Mouse (Mus musculus) CH12.LX (cell line): ENCODE data around the gene Dmrtc2.

ENCODE experiments used
- CHD1 ChIP-seq: IDR thresholded peaks from 2 replicates; pipeline ENCODE4 v1.6.1; 2012; ENCODE audit warnings: low read depth, low read length, improper control_type of control experiment, inconsistent platforms
- CTCF ChIP-seq, 2 experiments: IDR thresholded peaks in 1 of 2; conservative IDR thresholded peaks in 1 of 2; 2 replicates each; pipeline ENCODE4 v1.5.1; 2011 to 2012; ENCODE audit warnings: low read depth in 2 of 2, low read length in 2 of 2, improper control_type of control experiment in 1 of 2, inconsistent platforms in 1 of 2, mild to moderate bottlenecking in 1 of 2, moderate library complexity in 1 of 2
- E2F4 ChIP-seq: IDR thresholded peaks from 2 replicates; pipeline ENCODE4 v1.6.1; 2011; ENCODE audit warnings: low read depth, low read length, improper control_type of control experiment; ENCODE audit not compliant: insufficient replicate concordance
- EP300 ChIP-seq: IDR thresholded peaks from 2 replicates; pipeline ENCODE4 v1.6.1; 2011; ENCODE audit warnings: low read length, improper control_type of control experiment
- HCFC1 ChIP-seq: IDR thresholded peaks from 2 replicates; pipeline ENCODE4 v1.6.1; 2012; ENCODE audit warnings: low read depth, mild to moderate bottlenecking, inconsistent platforms, low read length, improper control_type of control experiment
- IRF4 ChIP-seq: IDR thresholded peaks from 2 replicates; pipeline ENCODE4 v1.6.1; 2014; ENCODE audit warnings: low read depth, mild to moderate bottlenecking, inconsistent platforms, low read length, improper control_type of control experiment
- KAT2A ChIP-seq: IDR thresholded peaks from 2 replicates; pipeline ENCODE4 v1.6.1; 2012; ENCODE audit warnings: low read length, improper control_type of control experiment, inconsistent platforms; ENCODE audit not compliant: insufficient replicate concordance
- PAX5 ChIP-seq: IDR thresholded peaks from 2 replicates; pipeline ENCODE4 v1.6.1; 2012; ENCODE audit warnings: low read length, inconsistent platforms, mixed read lengths
- POLR2A ChIP-seq: IDR thresholded peaks from 2 replicates; pipeline ENCODE4 v1.6.1; 2011; ENCODE audit warnings: low read depth, mild to moderate bottlenecking, improper control_type of control experiment, low read length
- POLR2AphosphoS2 ChIP-seq: IDR thresholded peaks from 2 replicates; pipeline ENCODE4 v1.6.1; 2011; ENCODE audit warnings: low read depth, low read length, improper control_type of control experiment
- RAD21 ChIP-seq: IDR thresholded peaks from 2 replicates; pipeline ENCODE4 v1.6.1; 2011; ENCODE audit warnings: low read depth, mild to moderate bottlenecking, low read length, improper control_type of control experiment, moderate library complexity
- SIN3A ChIP-seq: IDR thresholded peaks from 2 replicates; pipeline ENCODE4 v1.6.1; 2012; ENCODE audit warnings: low read length, improper control_type of control experiment, inconsistent platforms
- TCF12 ChIP-seq: IDR thresholded peaks from 2 replicates; pipeline ENCODE4 v1.6.1; 2014; ENCODE audit warnings: low read depth, mild to moderate bottlenecking, inconsistent platforms, low read length, improper control_type of control experiment
- ZNF384 ChIP-seq: IDR thresholded peaks from 2 replicates; pipeline ENCODE4 v1.6.1; 2012; ENCODE audit warnings: low read depth, low read length, improper control_type of control experiment, inconsistent platforms

- TF ChIP-seq POLR2A (no peak), CTCF (conservative IDR thresholded peaks at IDR 0.05 in 1 of 2, IDR thresholded peaks at IDR 0.05 in 1 of 2; ENCODE audit: low read depth in 2 of 2, low read length in 2 of 2) (no peak), EP300 (no peak), HCFC1 (no peak), IRF4 (no peak), ZNF384 (no peak), CHD1 (no peak), E2F4 (no peak), KAT2A (no peak), SIN3A (no peak), PAX5 (no peak), RAD21 (no peak), TCF12 (no peak), POLR2AphosphoS2 (no peak)
Measured at GRCm38 (mm10) chr7:24906551-24906950, 36.7 kb downstream of the Dmrtc2 start.
